Mouse (Mus musculus): ENCODE results near the gene Hoxd9. TPM values are rescaled to one million over a fixed set of nuclear protein-coding genes. Genes with fewer than 3 reads are reported as not detected.

The Hoxd9 gene
- polyA plus RNA-seq, 1 experiment, result not detected

GRCm38 (mm10) chr2:74688795-74689573 lies 8.5 kb upstream of the Hoxd9 start:
- Histone ChIP-seq H3K27me3 (replicated peaks) (peaks cover 97% of the 10 kb centered on the region), H3K9me3 (peaks cover 11% of the 10 kb centered on the region), H3K4me1 (peaks cover 29% of the 10 kb centered on the region), H3K36me3 (replicated peaks; ENCODE audit: low read length) (no peaks in the 10 kb centered on the region), H3K4me3 (replicated peaks) (no peak overlapping the region)
- TF ChIP-seq FLI1 (IDR thresholded peaks at IDR 0.05; ENCODE audit: low read length) (no peak), GATA1 (IDR thresholded peaks at IDR 0.05; ENCODE audit: borderline replicate concordance, low read length) (no peak)

DNA sequence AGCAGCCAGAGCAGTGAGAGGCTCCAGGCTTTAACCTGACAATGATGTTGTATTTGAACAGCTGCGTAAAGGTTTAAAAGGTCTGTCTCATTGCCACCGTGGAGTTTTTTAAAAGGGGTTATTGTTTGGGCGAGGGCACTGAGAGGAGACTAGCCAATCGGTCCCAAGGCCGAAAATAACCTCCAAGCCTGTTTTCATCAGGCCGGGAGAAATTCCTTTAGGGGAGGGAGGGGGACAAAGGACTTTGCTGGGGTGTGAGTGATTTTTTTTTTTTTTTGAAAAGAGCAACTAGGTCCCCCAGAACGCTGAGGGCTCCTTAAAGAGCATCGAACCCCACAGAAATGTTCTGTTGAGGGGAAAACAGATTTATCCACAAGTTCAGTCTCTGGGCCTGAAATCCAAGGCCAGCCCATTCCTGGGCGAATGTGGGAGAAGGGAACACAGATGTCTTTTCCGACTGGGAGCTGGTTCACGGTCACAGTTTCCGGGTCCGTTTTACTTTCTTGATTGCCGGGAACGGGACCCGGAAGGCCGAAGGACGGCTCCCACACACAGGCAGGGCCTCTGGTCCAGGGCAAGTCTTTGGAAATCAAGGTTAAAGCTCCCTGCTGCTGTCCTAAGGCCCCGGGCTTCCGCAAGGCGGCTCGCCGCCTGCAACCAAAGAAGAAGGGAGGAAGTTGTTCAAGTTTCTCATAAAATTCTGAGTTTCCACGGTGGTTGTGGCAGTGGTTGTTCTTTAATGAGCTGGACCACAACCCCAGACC lies 7.8 kb upstream of the Hoxd9 start:
- H3K4me1 ChIP-seq, result peaks cover 32% of the 10 kb centered on the region
- TF ChIP-seq FLI1 (IDR thresholded peaks at IDR 0.05; ENCODE audit: low read length), result no peak
- no peak for TF ChIP-seq GATA1 (IDR thresholded peaks at IDR 0.05; ENCODE audit: borderline replicate concordance, low read length)
- peaks cover 96% of the 10 kb centered on the region for H3K27me3 ChIP-seq (replicated peaks)
- peaks cover 11% of the 10 kb centered on the region for H3K9me3 ChIP-seq
- no peak overlapping the region for H3K4me3 ChIP-seq (replicated peaks)
- no peaks in the 10 kb centered on the region for H3K36me3 ChIP-seq (replicated peaks; ENCODE audit: low read length)

GRCm38 (mm10) chr2:74690338-74690716 lies 7.2 kb upstream of the Hoxd9 start:
- H3K27me3 ChIP-seq (replicated peaks), result peaks cover 96% of the 10 kb centered on the region
- peaks cover 11% of the 10 kb centered on the region for H3K9me3 ChIP-seq
- H3K4me1 ChIP-seq, result peaks cover 32% of the 10 kb centered on the region
- no peak overlapping the region for H3K4me3 ChIP-seq (replicated peaks)
- no peak for TF ChIP-seq GATA1 (IDR thresholded peaks at IDR 0.05; ENCODE audit: borderline replicate concordance, low read length)
- TF ChIP-seq FLI1 (IDR thresholded peaks at IDR 0.05; ENCODE audit: low read length), result no peak
- no peaks in the 10 kb centered on the region for H3K36me3 ChIP-seq (replicated peaks; ENCODE audit: low read length)

GRCm38 (mm10) chr2:74691022-74691951 lies 6.2 kb upstream of the Hoxd9 start, which contains the start of gene Hoxd10:
Gene Hoxd10 (plus strand): TSS chr2:74691924.
- Histone ChIP-seq H3K36me3 (replicated peaks; ENCODE audit: low read length) (no peaks in the 10 kb centered on the region), H3K27me3 (replicated peaks) (peaks cover 98% of the 10 kb centered on the region), H3K4me1 (peaks cover 32% of the 10 kb centered on the region), H3K9me3 (peaks cover 11% of the 10 kb centered on the region), H3K4me3 (replicated peaks) (no peak within 1 kb of the TSS)
- TF ChIP-seq FLI1 (IDR thresholded peaks at IDR 0.05; ENCODE audit: low read length) (no peak), GATA1 (IDR thresholded peaks at IDR 0.05; ENCODE audit: borderline replicate concordance, low read length) (no peak)

- Histone ChIP-seq H3K36me3 (replicated peaks; ENCODE audit: low read length) (no peaks in the 10 kb centered on the region), H3K4me1 (peaks cover 30% of the 10 kb centered on the region), H3K27me3 (replicated peaks) (peaks cover 98% of the 10 kb centered on the region), H3K4me3 (replicated peaks) (no peak overlapping the region), H3K9me3 (peaks cover 11% of the 10 kb centered on the region)
- TF ChIP-seq FLI1 (IDR thresholded peaks at IDR 0.05; ENCODE audit: low read length) (no peak), GATA1 (IDR thresholded peaks at IDR 0.05; ENCODE audit: borderline replicate concordance, low read length) (no peak)
Observed at GRCm38 (mm10) chr2:74691995-74692807, 5.3 kb upstream of the Hoxd9 start.

GRCm38 (mm10) chr2:74692808-74693431 lies 4.6 kb upstream of the Hoxd9 start:
- Histone ChIP-seq H3K9me3 (peaks cover 11% of the 10 kb centered on the region), H3K4me3 (replicated peaks) (no peak overlapping the region), H3K4me1 (peaks cover 27% of the 10 kb centered on the region), H3K36me3 (replicated peaks; ENCODE audit: low read length) (no peaks in the 10 kb centered on the region), H3K27me3 (replicated peaks) (peaks cover 98% of the 10 kb centered on the region)
- TF ChIP-seq GATA1 (IDR thresholded peaks at IDR 0.05; ENCODE audit: borderline replicate concordance, low read length) (no peak), FLI1 (IDR thresholded peaks at IDR 0.05; ENCODE audit: low read length) (no peak)

- Histone ChIP-seq H3K9me3 (peaks cover 11% of the 10 kb centered on the region), H3K4me3 (replicated peaks) (no peak overlapping the region), H3K4me1 (peaks cover 32% of the 10 kb centered on the region), H3K27me3 (replicated peaks) (peaks cover 99% of the 10 kb centered on the region), H3K36me3 (replicated peaks; ENCODE audit: low read length) (no peaks in the 10 kb centered on the region)
- TF ChIP-seq GATA1 (IDR thresholded peaks at IDR 0.05; ENCODE audit: borderline replicate concordance, low read length), result no peak
- no peak for TF ChIP-seq FLI1 (IDR thresholded peaks at IDR 0.05; ENCODE audit: low read length)
Observed at GRCm38 (mm10) chr2:74693432-74693827, 4.1 kb upstream of the Hoxd9 start.

DNA sequence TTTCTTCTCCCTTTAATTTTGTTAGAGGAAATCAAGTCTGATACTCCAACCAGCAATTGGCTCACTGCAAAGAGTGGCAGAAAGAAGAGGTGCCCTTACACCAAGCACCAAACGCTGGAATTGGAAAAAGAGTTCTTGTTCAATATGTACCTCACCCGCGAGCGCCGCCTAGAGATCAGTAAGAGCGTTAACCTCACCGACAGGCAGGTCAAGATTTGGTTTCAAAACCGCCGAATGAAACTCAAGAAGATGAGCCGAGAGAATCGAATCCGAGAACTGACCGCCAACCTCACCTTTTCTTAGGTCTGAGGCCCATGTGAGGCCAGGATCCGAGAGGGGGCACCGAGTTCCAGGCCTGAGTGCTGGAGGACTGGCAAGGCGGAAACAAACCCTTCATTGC lies 3.5 kb upstream of the Hoxd9 start:
- H3K4me3 ChIP-seq (replicated peaks), result peak overlapping the region; percentile 79
- no peak for TF ChIP-seq FLI1 (IDR thresholded peaks at IDR 0.05; ENCODE audit: low read length)
- TF ChIP-seq GATA1 (IDR thresholded peaks at IDR 0.05; ENCODE audit: borderline replicate concordance, low read length), result no peak
- H3K27me3 ChIP-seq (replicated peaks), result peaks cover 99% of the 10 kb centered on the region
- no peaks in the 10 kb centered on the region for H3K36me3 ChIP-seq (replicated peaks; ENCODE audit: low read length)
- peaks cover 33% of the 10 kb centered on the region for H3K4me1 ChIP-seq
- H3K9me3 ChIP-seq, result peaks cover 11% of the 10 kb centered on the region

All from megakaryocyte, embryonic 14.5 days (primary cell).